Mouse (Mus musculus) hindbrain, embryonic 16.5 days (tissue): Measurements from ENCODE around the gene Gng12. TPM values are rescaled to one million over a fixed set of nuclear protein-coding genes. Genes with fewer than 3 reads are reported as not detected.

Experiments
- ATAC-seq: fragments of 200-750 bp; cut with Nextera tagmentation; 2 replicates; pipeline ENCODE4 v1.8.0; 2017; ENCODE audit warnings: moderate TSS enrichment, moderate library complexity
- H3K27ac ChIP-seq: fragments of 300-500 bp; sonication (generic); 2 replicates; pipeline ENCODE4 v1.5.1; 2014; ENCODE audit warnings: low read depth, mild to moderate bottlenecking, control low read depth, low read length, moderate library complexity
- H3K27me3 ChIP-seq: fragments of 300-500 bp; sonication (generic); replicated peaks from 2 replicates; pipeline ENCODE4 v1.6.1; 2014; ENCODE audit warnings: low read length; ENCODE audit not compliant: control insufficient read depth, insufficient read depth
- H3K36me3 ChIP-seq: fragments of 300-500 bp; sonication (generic); 2 replicates; pipeline ENCODE4 v1.6.1; 2014; ENCODE audit warnings: mild to moderate bottlenecking, low read length, moderate library complexity, mixed read lengths; ENCODE audit not compliant: control insufficient read depth, insufficient read depth
- H3K4me1 ChIP-seq: fragments of 300-500 bp; sonication (generic); 2 replicates; pipeline ENCODE4 v1.6.1; 2014; ENCODE audit warnings: low read depth, low read length; ENCODE audit not compliant: control insufficient read depth, insufficient read depth
- H3K4me2 ChIP-seq: fragments of 300-500 bp; sonication (generic); 2 replicates; pipeline ENCODE4 v1.6.1; 2014; ENCODE audit warnings: mild to moderate bottlenecking, low read length, control low read depth, moderate library complexity
- H3K4me3 ChIP-seq: fragments of 300-500 bp; sonication (generic); 2 replicates; pipeline ENCODE4 v1.5.1; 2014; ENCODE audit warnings: mild to moderate bottlenecking, low read length, control low read depth, moderate library complexity
- H3K9ac ChIP-seq: fragments of 300-500 bp; sonication (generic); 2 replicates; pipeline ENCODE4 v1.6.1; 2014; ENCODE audit warnings: low read depth, mild to moderate bottlenecking, control low read depth, low read length, moderate library complexity
- H3K9me3 ChIP-seq: fragments of 300-500 bp; sonication (generic); 2 replicates; pipeline ENCODE4 v1.6.1; 2014; ENCODE audit warnings: mild to moderate bottlenecking, low read length, moderate library complexity; ENCODE audit not compliant: control insufficient read depth
- WGBS: fragments of 180-500 bp; shearing (Covaris S2); extraction: QIAGEN DNeasy Blood & Tissue Kit; methylation state at CpG from one replicate; pipeline ENCODE4 v1.1.7; 2014; 5-methylcytosine and 5-hydroxymethylcytosine counted together
- polyA plus RNA-seq: library from polyadenylated mRNA; unstranded; fragments of >200 nt; fragmentation: Nextera tagmentation; extraction: Ambion mirVana; gene quantifications from 2 replicates; pipeline ENCODE4 v1.2.1, GENCODE M21; 2015

The Gng12 gene
- polyA plus RNA-seq, 1 experiment from 2014 or later, result 76.9 TPM

DNA sequence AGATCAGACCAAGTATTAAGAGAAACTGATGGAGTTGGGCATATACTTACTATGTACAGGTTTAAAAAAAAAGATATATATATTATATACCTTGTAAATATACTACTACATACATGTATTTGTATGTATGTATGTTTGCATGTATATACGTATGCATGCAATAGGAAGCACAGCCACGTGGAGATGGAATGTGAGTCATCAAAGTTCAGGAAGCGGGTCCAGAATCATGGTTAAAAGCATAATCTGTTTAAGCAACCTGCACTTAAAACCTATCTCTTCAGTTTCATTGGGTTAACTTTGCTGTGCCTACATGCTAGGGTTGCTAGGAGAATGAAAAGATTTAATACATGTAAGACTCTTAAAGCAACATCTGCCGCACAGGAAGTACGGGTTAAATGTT lies 2.2 kb upstream of the Gng12 start:
- WGBS, result 86% methylated on average over 5 of the region's 5 CpGs

DNA sequence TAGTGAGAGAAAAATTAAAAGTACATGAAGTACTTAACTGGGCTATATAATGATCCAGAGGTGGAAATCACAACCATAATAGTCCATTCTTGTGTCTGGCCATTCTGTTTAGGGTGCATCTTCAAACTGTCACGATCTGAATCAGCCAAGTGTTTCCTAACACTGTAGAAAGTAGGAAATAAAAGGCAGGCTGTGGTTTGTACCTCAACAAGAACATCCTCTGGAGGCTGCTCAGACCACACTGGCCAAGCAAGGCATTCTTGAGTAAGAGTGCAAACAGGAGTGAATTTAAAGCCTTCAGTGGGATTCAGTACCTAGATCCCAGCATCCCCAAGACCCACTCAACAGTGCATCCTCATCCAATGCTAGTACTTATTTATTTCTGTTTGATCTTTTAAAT lies 1.2 kb upstream of the Gng12 start:
- no peak for ATAC-seq
- H3K9me3 ChIP-seq, result no peaks in the 10 kb centered on the region
- H3K36me3 ChIP-seq, result no peaks in the 10 kb centered on the region
- WGBS, result 67% methylated on average over 1 of the region's 1 CpGs
- H3K4me2 ChIP-seq, result no peak overlapping the region
- H3K27me3 ChIP-seq, result no peaks in the 10 kb centered on the region
- H3K4me1 ChIP-seq, result peaks cover 5% of the 10 kb centered on the region
- no peak overlapping the region for H3K4me3 ChIP-seq
- H3K9ac ChIP-seq, result no peak overlapping the region
- H3K27ac ChIP-seq, result no peak overlapping the region

More for the DNA sequence above, 2.2 kb upstream of the Gng12 start:
- Histone ChIP-seq H3K9ac (no peak overlapping the region), H3K27ac (no peak overlapping the region), H3K9me3 (no peaks in the 10 kb centered on the region), H3K4me2 (no peak overlapping the region), H3K4me1 (peaks cover 5% of the 10 kb centered on the region), H3K36me3 (no peaks in the 10 kb centered on the region), H3K27me3 (no peaks in the 10 kb centered on the region), H3K4me3 (no peak overlapping the region)
- no peak for ATAC-seq

DNA sequence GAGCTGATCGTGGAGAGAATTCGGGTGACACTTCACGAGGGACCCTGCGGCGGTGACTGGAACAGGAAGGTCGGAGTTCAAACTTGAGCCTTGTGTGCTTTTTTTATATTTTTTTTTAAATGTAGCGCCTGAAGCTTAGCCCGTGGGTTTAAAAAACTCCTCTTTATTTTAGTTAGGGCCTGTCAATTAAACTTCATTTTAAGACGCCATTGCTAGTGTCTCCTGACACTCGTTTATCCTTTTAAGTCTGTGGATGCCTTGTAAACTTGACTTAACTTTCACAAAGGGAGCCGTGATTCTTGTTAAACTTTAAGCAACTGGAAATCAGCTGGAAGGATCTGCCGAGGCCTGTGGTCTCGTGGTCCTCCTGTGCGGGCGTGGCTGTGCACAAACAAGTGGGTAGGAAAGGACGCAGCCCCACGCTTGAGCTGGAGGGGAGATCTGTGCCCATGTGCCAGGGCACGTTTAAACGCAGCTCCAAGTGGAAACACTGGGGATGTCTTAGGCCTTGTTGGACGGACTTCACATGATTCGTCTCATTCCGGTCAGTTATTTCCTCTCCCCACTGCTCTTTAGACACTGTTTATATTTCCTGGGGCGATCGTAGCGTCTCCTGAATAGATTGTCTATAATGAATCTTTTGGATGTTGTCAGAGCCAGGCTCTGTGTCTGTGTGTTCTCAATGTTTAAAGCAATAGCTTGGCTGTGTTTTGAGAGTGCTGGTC lies 886 bp downstream of the Gng12 start:
- WGBS, result 1% methylated on average over 25 of the region's 25 CpGs
- Histone ChIP-seq H3K27me3 (no peaks in the 10 kb centered on the region), H3K4me1 (peaks cover 5% of the 10 kb centered on the region), H3K9me3 (no peaks in the 10 kb centered on the region), H3K36me3 (no peaks in the 10 kb centered on the region), H3K4me2 (peak overlapping the region; percentile 70), H3K9ac (peak overlapping the region; percentile 71), H3K27ac (peak overlapping the region; percentile 60; the same call in 1 of the 2 replicates), H3K4me3 (peak overlapping the region; percentile 61)
- peak; percentile 52 for ATAC-seq

DNA sequence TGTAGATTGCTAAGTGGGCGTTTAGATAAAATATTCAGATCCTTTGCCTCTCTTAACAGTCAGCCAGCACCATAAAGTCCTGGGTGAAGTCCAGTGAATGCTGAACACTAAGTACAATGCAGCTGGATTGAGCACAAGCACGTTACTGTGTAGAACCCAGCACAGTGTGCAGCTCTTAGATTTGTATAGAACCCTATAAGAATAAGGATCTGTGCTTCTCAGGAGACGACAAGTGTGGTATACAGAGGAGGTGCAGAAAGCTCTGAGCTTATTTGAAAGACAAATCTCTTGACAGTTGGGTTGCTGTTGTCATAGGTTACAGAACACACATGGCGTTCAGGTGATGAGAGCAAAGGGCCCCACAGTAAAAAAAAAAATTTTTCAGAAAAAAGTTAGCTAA lies 1.8 kb downstream of the Gng12 start:
- H3K27ac ChIP-seq, result no peak overlapping the region
- WGBS, result 52% methylated on average over 4 of the region's 4 CpGs
- ATAC-seq, result no peak; the same call in 1 of the 2 replicates

DNA sequence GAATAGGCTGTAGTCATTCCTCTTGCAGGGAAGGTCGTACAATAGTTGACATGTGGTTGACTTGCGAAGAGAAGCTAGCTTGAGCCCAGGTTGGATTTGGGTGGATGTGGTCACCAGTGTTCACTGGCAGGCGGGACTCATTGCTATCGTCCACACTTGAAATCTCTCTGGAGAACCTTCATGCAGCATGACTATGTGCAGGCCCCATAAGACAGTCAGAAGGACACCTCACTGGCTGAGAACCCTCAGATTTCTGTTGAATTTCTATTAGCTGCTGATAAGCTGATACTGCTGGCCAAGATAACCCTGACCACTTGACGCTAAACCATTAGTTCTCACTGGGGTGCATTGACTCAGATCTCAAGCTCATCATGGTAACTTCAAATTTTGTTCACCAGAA lies 5.7 kb downstream of the Gng12 start:
- WGBS, result 95% methylated on average over 5 of the region's 5 CpGs
- no peak for ATAC-seq

More for the DNA sequence above, 1.8 kb downstream of the Gng12 start:
- no peaks in the 10 kb centered on the region for H3K36me3 ChIP-seq
- peak overlapping the region; percentile 70 for H3K4me2 ChIP-seq
- H3K9me3 ChIP-seq, result no peaks in the 10 kb centered on the region
- peak overlapping the region; percentile 61 for H3K4me3 ChIP-seq
- H3K9ac ChIP-seq, result no peak overlapping the region
- H3K27me3 ChIP-seq, result no peaks in the 10 kb centered on the region
- H3K4me1 ChIP-seq, result peaks cover 5% of the 10 kb centered on the region

DNA sequence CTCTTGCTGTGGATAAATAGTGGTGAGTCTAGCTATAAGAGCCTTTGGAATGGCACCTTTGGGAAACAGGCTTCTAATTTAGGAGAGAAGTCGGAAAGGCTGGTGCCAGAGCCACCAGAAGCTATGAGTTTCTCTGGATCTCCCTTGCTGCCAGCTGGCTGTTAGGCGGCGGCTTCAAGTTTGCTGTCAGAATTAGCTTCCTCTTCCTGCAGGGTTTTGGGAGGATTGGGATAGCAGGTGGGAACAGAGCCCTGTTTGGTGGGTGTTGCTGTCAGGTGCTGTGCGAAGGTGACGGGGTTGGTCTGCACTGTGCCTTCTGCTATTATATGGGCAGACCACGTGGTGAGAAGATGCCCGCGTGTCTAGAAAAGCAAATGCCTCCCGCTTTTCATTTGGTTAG lies 7.0 kb downstream of the Gng12 start:
- Histone ChIP-seq H3K9me3 (no peaks in the 10 kb centered on the region), H3K27me3 (no peaks in the 10 kb centered on the region), H3K4me2 (no peak overlapping the region), H3K27ac (no peak overlapping the region), H3K9ac (no peak overlapping the region), H3K4me1 (no peaks in the 10 kb centered on the region), H3K36me3 (no peaks in the 10 kb centered on the region), H3K4me3 (no peak overlapping the region)
- ATAC-seq, result no peak
- WGBS, result 82% methylated on average over 9 of the region's 9 CpGs

More for the DNA sequence above, 5.7 kb downstream of the Gng12 start:
- no peak overlapping the region for H3K4me3 ChIP-seq
- no peaks in the 10 kb centered on the region for H3K27me3 ChIP-seq
- H3K9me3 ChIP-seq, result no peaks in the 10 kb centered on the region
- no peak overlapping the region for H3K27ac ChIP-seq
- no peak overlapping the region for H3K4me2 ChIP-seq
- H3K4me1 ChIP-seq, result peaks cover 5% of the 10 kb centered on the region
- no peak overlapping the region for H3K9ac ChIP-seq
- H3K36me3 ChIP-seq, result no peaks in the 10 kb centered on the region

DNA sequence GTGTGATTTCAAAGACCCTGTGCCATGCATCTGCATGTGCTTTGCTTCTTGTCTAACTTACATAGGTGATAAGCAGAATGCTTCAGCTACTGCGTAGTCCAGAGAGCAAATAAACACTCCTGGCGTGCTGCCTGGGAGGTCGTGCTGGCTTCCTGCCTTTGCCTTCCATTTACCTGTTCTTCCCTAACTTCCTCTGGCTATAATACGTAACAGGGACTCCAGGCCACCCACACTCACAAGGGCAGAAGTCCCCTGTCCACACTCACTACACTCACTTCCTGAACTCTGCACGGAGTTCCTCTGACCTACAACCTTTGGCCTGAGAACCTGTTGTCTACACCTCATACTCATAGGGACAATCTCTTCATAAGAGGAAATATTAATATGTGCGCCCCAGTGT lies 7.5 kb downstream of the Gng12 start:
- H3K36me3 ChIP-seq, result no peaks in the 10 kb centered on the region
- H3K27me3 ChIP-seq, result no peaks in the 10 kb centered on the region
- no peak overlapping the region for H3K9ac ChIP-seq
- no peak for ATAC-seq
- no peak overlapping the region for H3K4me2 ChIP-seq
- H3K4me1 ChIP-seq, result no peaks in the 10 kb centered on the region
- WGBS, result 91% methylated on average over 6 of the region's 6 CpGs
- no peak overlapping the region for H3K27ac ChIP-seq
- H3K9me3 ChIP-seq, result no peaks in the 10 kb centered on the region
- no peak overlapping the region for H3K4me3 ChIP-seq

DNA sequence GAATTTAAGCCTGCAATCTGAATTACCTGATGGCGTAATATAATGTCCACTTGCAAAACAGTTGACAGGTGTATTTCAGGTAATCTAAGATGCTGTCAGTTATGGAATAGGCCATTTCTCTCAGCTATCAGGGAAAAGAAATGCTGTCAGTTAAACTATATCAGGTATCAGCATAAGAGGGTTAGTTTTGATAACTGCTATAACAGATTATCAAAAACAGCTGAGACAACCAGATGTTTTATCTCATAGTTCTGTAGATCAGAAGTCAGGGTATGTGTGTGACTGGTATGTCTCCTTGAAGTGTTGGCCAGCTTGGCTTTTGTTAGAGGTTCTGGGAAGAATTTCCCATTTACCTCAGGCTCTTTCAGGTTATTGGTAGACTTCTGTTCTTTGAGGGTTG lies 10.0 kb downstream of the Gng12 start:
- Histone ChIP-seq H3K27me3 (no peaks in the 10 kb centered on the region), H3K4me1 (peaks cover 4% of the 10 kb centered on the region; the same call in 1 of the 2 replicates), H3K4me3 (no peak overlapping the region), H3K36me3 (no peaks in the 10 kb centered on the region), H3K9me3 (no peaks in the 10 kb centered on the region), H3K27ac (no peak overlapping the region), H3K4me2 (no peak overlapping the region), H3K9ac (no peak overlapping the region)
- 94% methylated on average over 1 of the region's 1 CpGs for WGBS
- no peak for ATAC-seq

DNA sequence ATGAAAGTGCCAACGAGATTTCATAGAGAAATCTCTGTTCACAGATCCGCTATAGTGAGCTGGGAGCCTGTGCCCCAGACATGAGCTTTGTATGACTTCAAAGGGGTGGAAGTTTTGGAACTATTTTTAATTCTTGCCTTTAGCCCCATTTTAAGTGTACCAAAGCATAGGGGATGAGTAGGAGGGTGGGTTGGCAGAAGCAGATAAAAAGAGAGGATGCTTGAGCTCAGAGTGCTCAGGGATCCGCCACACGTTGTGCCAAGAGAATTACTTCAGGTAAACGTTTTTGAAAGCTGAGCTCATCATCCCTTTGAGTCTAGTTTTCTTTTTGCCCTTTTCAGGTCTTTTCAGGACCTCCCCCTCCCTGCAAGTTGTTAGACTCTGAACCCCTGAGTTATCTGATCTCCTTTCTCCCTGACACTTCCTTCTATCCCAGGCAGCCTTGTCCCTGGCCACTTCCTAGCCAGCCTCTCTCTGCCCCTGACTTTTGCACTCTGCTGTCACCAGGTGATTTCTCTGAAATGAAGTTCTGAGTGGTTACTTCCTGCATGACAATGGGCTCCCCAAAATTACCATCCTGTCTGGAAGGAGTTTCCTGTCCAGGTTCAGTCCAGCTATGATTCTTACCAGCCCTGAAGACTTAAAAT lies 12.3 kb downstream of the Gng12 start:
- Histone ChIP-seq H3K36me3 (no peaks in the 10 kb centered on the region), H3K4me3 (no peak overlapping the region), H3K4me1 (peaks cover 4% of the 10 kb centered on the region; the same call in 1 of the 2 replicates), H3K9ac (no peak overlapping the region), H3K4me2 (no peak overlapping the region), H3K27me3 (no peaks in the 10 kb centered on the region), H3K27ac (no peak overlapping the region), H3K9me3 (no peaks in the 10 kb centered on the region)
- 79% methylated on average over 5 of the region's 5 CpGs for WGBS
- no peak for ATAC-seq
